Mouse (Mus musculus) midbrain, embryonic 12.5 days (tissue): ENCODE data around the gene Ube4a. TPM values are rescaled to one million over a fixed set of nuclear protein-coding genes. Genes with fewer than 3 reads are reported as not detected.

Experiments used
- ATAC-seq: fragments of 200-750 bp; cut with Nextera tagmentation; 2 replicates; pipeline ENCODE4 v1.8.0; 2017; ENCODE audit warnings: low read depth, moderate TSS enrichment, moderate library complexity; ENCODE audit not compliant: low FRiP score
- H3K27ac ChIP-seq: fragments of 300-500 bp; sonication (generic); replicated peaks from 2 replicates; pipeline ENCODE4 v1.5.1; 2016; ENCODE audit warnings: mild to moderate bottlenecking
- H3K27me3 ChIP-seq: fragments of 300-500 bp; sonication (generic); 2 replicates; pipeline ENCODE4 v1.6.1; 2016; ENCODE audit warnings: mild to moderate bottlenecking
- H3K36me3 ChIP-seq: fragments of 300-500 bp; sonication (generic); 2 replicates; pipeline ENCODE4 v1.6.1; 2016
- H3K4me1 ChIP-seq: fragments of 300-500 bp; sonication (generic); 2 replicates; pipeline ENCODE4 v1.6.1; 2016
- H3K4me2 ChIP-seq: fragments of 300-500 bp; sonication (generic); replicated peaks from 2 replicates; pipeline ENCODE4 v1.6.1; 2016; ENCODE audit warnings: mild to moderate bottlenecking, moderate library complexity
- H3K4me3 ChIP-seq: fragments of 300-500 bp; sonication (generic); 2 replicates; pipeline ENCODE4 v1.5.1; 2016; ENCODE audit warnings: mild to moderate bottlenecking
- H3K9ac ChIP-seq: fragments of 300-500 bp; sonication (generic); replicated peaks from 2 replicates; pipeline ENCODE4 v1.6.1; 2016; ENCODE audit warnings: mild to moderate bottlenecking, moderate library complexity
- H3K9me3 ChIP-seq: fragments of 300-500 bp; sonication (generic); 2 replicates; pipeline ENCODE4 v1.6.1; 2016; ENCODE audit warnings: mild to moderate bottlenecking
- WGBS: fragments of 180-500 bp; shearing (Covaris S2); methylation state at CpG from one replicate; pipeline ENCODE4 v1.1.7; 2016; 5-methylcytosine and 5-hydroxymethylcytosine counted together
- polyA plus RNA-seq: library from polyadenylated mRNA; unstranded; fragments of >200 nt; fragmentation: Nextera tagmentation; extraction: Ambion mirVana; gene quantifications from 2 replicates; pipeline ENCODE4 v1.2.1, GENCODE M21; 2016

Gene Ube4a
- polyA plus RNA-seq = 34.6 and 35.4 TPM in 2 replicates

DNA sequence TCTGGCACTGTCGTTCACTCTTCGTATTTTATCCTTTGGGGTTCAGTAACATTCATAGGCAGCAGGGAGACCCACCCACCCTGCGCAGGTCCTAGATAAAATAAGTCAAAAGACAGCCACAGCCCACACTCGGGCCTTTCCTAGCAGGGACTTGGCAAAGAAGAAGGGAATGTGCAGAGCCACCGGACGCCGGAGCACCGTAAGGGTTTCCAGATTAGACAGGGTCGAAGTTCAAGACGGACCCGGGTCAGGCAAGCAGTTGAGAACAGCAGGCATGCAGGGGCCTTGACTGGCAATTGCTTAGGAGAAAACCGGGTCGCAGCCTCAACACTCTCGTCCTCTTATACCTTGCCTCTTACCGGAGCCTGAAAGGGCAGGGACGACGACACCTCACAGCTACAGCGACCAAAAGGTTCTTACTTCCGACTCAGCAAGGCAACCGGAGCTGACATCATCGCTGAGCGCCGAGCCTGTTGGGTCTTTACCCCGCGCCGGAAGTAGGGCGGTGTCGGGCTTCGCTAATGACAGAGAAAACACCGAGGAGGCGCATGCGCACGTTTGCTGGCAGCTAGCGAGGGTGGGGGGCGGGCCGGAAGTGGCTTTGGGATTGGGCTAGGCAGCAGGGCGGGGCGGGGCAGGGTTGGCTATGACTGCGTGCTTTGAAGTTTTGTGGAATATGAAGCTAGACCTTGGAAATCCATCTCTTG lies at the start of gene Ube4a:
Gene Ube4a, minus strand, starts transcription at position 475 of the 707 bp plus-strand sequence.
- H3K9ac ChIP-seq = peak within 1 kb of the TSS; percentile 80
- peak; percentile 95 for ATAC-seq
- H3K4me3 ChIP-seq = peak within 1 kb of the TSS; percentile 69
- WGBS = 2% methylated on average over 39 of the region's 39 CpGs
- H3K27ac ChIP-seq = peak within 1 kb of the TSS; percentile 46; the same call in 1 of the 2 replicates
- H3K4me2 ChIP-seq = peak within 1 kb of the TSS; percentile 93
- no peaks in the 10 kb centered on the region for H3K9me3 ChIP-seq
- peaks cover 14% of the 10 kb centered on the region for H3K4me1 ChIP-seq
- H3K27me3 ChIP-seq = peaks cover 3% of the 10 kb centered on the region; the same call in 1 of the 2 replicates
- peaks cover 8% of the 10 kb centered on the region for H3K36me3 ChIP-seq

GRCm38 (mm10) chr9:45014879-45015278 lies 49.5 kb upstream of the Ube4a start:
- Histone ChIP-seq H3K4me1 (no peaks in the 10 kb centered on the region), H3K36me3 (no peaks in the 10 kb centered on the region), H3K27ac (no peak overlapping the region), H3K9ac (no peak overlapping the region), H3K4me2 (no peak overlapping the region), H3K4me3 (no peak overlapping the region), H3K27me3 (no peaks in the 10 kb centered on the region), H3K9me3 (no peaks in the 10 kb centered on the region)
- 36% methylated on average over 2 of the region's 2 CpGs for WGBS
- no peak for ATAC-seq

DNA sequence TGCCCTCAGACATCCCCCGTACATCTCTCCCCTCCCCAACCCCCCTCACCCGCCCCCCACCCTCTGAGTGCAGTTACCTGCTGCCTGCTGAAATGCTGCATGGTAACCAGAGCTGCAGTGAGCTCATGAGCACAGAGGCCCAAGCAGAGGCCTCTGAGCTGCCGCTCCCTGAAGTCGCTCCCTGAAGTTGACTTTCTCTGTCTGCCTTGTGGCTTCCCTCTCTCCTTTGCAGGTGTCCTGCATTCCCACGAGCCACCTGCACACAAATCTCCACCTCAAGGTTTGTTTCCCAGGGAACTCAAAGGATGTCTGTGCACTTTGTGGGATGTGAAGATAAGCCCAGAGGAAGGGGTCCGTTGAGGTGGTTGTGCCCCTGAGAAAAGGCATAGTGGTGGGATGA lies 45.9 kb upstream of the Ube4a start:
- no peak for ATAC-seq
- no peak overlapping the region for H3K4me3 ChIP-seq
- H3K27me3 ChIP-seq = no peaks in the 10 kb centered on the region

GRCm38 (mm10) chr9:45010461-45010860 lies 45.1 kb upstream of the Ube4a start:
- no peak for ATAC-seq
- 77% methylated on average over 4 of the region's 4 CpGs for WGBS
- Histone ChIP-seq H3K27me3 (no peaks in the 10 kb centered on the region), H3K36me3 (no peaks in the 10 kb centered on the region), H3K4me2 (no peak overlapping the region), H3K4me1 (no peaks in the 10 kb centered on the region), H3K4me3 (no peak overlapping the region), H3K27ac (no peak overlapping the region), H3K9me3 (no peaks in the 10 kb centered on the region), H3K9ac (no peak overlapping the region)

More for the DNA sequence above, 45.9 kb upstream of the Ube4a start:
- Histone ChIP-seq H3K9me3 (no peaks in the 10 kb centered on the region), H3K4me1 (no peaks in the 10 kb centered on the region), H3K36me3 (no peaks in the 10 kb centered on the region), H3K27ac (no peak overlapping the region), H3K4me2 (no peak overlapping the region), H3K9ac (no peak overlapping the region)
- 51% methylated on average over 6 of the region's 6 CpGs for WGBS

DNA sequence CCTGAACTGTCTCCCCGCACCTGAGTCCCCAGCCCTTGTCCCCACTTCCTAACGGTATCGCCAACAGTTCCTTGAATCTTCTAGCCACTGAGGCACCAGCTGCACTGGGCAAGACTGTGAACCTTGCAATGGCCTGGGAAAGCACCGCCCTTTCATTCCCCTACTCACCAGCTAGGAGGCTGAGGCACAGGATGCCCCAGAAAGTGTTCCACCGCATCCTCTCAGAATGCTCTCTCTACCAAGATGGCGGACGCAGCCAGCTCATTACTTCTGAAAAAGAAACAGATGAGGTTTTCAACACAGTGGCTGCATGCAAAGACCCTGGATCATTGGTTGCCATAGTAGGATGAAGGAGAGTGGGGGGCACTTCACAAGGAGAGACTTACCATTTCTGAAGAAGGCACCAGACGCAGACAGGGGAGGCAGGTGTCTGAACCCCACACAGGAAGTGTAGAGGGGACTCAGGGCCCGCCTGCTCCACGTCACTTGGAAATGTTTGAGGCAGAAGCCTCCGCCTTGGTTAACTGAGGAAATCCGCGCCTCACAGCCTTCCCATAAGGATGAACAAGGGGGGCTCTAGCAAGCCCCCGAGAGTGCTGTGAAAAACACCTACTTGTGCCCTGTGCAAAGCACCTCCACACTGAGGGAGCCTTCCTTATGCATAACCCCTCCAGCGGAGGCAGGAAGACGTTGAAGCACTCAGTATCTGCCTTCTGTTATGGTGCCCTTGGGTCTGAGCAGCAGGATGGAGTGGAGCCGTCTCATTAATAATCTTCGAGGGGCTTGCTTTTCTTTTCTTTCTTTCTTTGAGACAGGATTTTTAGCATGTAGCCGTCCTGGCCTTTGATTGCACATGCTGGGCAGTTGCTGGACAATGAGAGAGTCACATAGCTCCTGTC lies 44.0 kb upstream of the Ube4a start, which contains the start of gene Cd3e:
Gene Cd3e, minus strand, starts transcription at position 448 of the 899 bp plus-strand sequence.
- H3K9ac ChIP-seq = no peak within 1 kb of the TSS
- no peak for ATAC-seq

GRCm38 (mm10) chr9:45008342-45008741 lies 42.9 kb upstream of the Ube4a start:
- Histone ChIP-seq H3K4me1 (no peaks in the 10 kb centered on the region), H3K27me3 (no peaks in the 10 kb centered on the region), H3K27ac (no peak overlapping the region), H3K36me3 (no peaks in the 10 kb centered on the region), H3K4me2 (no peak overlapping the region), H3K4me3 (no peak overlapping the region), H3K9ac (no peak overlapping the region), H3K9me3 (no peaks in the 10 kb centered on the region)
- 63% methylated on average over 4 of the region's 4 CpGs for WGBS
- no peak for ATAC-seq

More for the DNA sequence above, 44.0 kb upstream of the Ube4a start, which contains the start of gene Cd3e:
- 82% methylated on average over 19 of the region's 19 CpGs for WGBS
- H3K4me3 ChIP-seq = no peak within 1 kb of the TSS
- H3K4me2 ChIP-seq = no peak within 1 kb of the TSS
- H3K27me3 ChIP-seq = no peaks in the 10 kb centered on the region
- H3K4me1 ChIP-seq = no peaks in the 10 kb centered on the region
- no peaks in the 10 kb centered on the region for H3K9me3 ChIP-seq
- no peaks in the 10 kb centered on the region for H3K36me3 ChIP-seq
- H3K27ac ChIP-seq = no peak within 1 kb of the TSS

- H3K36me3 ChIP-seq = no peaks in the 10 kb centered on the region
- H3K4me1 ChIP-seq = no peaks in the 10 kb centered on the region
- no peaks in the 10 kb centered on the region for H3K9me3 ChIP-seq
- no peaks in the 10 kb centered on the region for H3K27me3 ChIP-seq
- WGBS = 81% methylated on average over 12 of the region's 12 CpGs
- H3K9ac ChIP-seq = no peak overlapping the region
- ATAC-seq = no peak
- no peak overlapping the region for H3K27ac ChIP-seq
- H3K4me3 ChIP-seq = no peak overlapping the region
- no peak overlapping the region for H3K4me2 ChIP-seq
Observed at GRCm38 (mm10) chr9:45007404-45007803, 42.0 kb upstream of the Ube4a start.

DNA sequence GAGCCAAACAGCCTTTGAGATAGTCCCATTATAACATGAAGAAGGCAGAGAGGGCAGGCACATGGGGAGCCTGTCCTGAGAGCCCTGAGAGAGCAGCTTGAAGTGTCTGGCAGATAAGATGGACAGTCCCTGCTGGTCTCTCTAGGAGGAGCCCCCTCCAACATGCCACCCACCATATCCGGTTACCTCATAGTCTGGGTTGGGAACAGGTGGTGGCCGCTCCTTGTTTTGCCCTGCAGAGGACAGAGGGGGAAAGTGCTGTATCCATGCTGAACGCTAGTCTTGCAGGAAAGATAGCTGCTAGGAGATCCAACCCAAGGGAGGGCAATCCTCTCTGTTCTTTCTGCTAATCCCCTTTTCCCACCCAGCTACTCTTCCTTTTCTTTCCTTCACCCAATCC lies 34.8 kb upstream of the Ube4a start:
- 59% methylated on average over 3 of the region's 3 CpGs for WGBS
- Histone ChIP-seq H3K4me3 (no peak overlapping the region), H3K9me3 (no peaks in the 10 kb centered on the region), H3K4me1 (no peaks in the 10 kb centered on the region), H3K27ac (no peak overlapping the region), H3K9ac (no peak overlapping the region), H3K36me3 (no peaks in the 10 kb centered on the region), H3K4me2 (no peak overlapping the region), H3K27me3 (no peaks in the 10 kb centered on the region)
- no peak for ATAC-seq

GRCm38 (mm10) chr9:44999776-45000175 lies 34.4 kb upstream of the Ube4a start:
- no peak for ATAC-seq
- H3K9me3 ChIP-seq = no peaks in the 10 kb centered on the region
- no peak overlapping the region for H3K4me2 ChIP-seq
- no peak overlapping the region for H3K9ac ChIP-seq
- H3K27me3 ChIP-seq = no peaks in the 10 kb centered on the region
- 81% methylated on average over 5 of the region's 5 CpGs for WGBS
- no peak overlapping the region for H3K27ac ChIP-seq
- H3K36me3 ChIP-seq = no peaks in the 10 kb centered on the region
- H3K4me1 ChIP-seq = no peaks in the 10 kb centered on the region
- H3K4me3 ChIP-seq = no peak overlapping the region

DNA sequence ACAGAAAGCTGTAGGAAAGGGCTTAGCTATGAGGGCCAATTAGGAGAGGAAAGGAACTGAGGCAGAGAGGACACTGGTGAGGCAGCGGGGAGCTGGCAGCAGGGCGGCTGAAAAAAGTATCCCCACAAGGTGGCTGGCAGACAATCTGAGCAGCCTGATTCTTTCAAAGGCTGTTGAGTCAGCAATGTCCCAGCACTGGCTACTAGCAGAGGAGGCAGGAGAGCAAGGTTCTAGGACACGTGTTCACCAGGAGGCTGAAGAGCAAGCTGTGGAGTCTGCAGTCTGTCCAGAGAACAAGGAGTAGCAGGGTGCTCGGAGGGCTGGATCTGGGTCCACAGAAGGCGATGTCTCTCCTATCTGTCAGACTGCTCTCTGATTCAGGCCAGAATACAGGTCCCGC lies 33.8 kb upstream of the Ube4a start:
- H3K36me3 ChIP-seq = no peaks in the 10 kb centered on the region
- no peak overlapping the region for H3K4me3 ChIP-seq
- H3K4me1 ChIP-seq = no peaks in the 10 kb centered on the region
- no peak overlapping the region for H3K4me2 ChIP-seq
- no peak overlapping the region for H3K9ac ChIP-seq
- WGBS = 64% methylated on average over 6 of the region's 6 CpGs
- H3K9me3 ChIP-seq = no peaks in the 10 kb centered on the region
- ATAC-seq = no peak
- no peak overlapping the region for H3K27ac ChIP-seq
- H3K27me3 ChIP-seq = no peaks in the 10 kb centered on the region

DNA sequence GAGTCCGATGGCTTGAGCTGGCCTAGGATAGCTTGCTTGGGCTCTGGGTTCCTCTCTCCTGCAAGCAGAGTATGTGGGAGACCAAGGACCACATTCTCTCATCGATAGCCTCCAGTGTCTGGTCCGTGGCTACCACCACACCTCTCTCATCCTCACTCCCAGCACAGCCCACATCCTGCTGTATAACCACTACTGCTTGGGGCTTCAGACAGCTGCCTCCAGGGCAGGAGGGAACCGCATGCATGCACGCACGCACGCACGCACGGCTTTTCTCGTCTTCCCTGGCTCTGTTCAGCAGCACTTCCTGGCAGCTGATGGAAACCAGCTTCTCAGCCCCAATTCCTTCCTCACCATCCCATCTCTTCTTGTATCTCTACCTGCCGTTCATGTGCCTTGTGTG lies 32.7 kb upstream of the Ube4a start:
- H3K4me3 ChIP-seq = no peak overlapping the region
- no peak overlapping the region for H3K4me2 ChIP-seq
- H3K4me1 ChIP-seq = no peaks in the 10 kb centered on the region
- no peak overlapping the region for H3K27ac ChIP-seq
- WGBS = 82% methylated on average over 11 of the region's 11 CpGs
- ATAC-seq = no peak
- no peaks in the 10 kb centered on the region for H3K36me3 ChIP-seq
- H3K27me3 ChIP-seq = no peaks in the 10 kb centered on the region
- H3K9me3 ChIP-seq = no peaks in the 10 kb centered on the region
- H3K9ac ChIP-seq = no peak overlapping the region

DNA sequence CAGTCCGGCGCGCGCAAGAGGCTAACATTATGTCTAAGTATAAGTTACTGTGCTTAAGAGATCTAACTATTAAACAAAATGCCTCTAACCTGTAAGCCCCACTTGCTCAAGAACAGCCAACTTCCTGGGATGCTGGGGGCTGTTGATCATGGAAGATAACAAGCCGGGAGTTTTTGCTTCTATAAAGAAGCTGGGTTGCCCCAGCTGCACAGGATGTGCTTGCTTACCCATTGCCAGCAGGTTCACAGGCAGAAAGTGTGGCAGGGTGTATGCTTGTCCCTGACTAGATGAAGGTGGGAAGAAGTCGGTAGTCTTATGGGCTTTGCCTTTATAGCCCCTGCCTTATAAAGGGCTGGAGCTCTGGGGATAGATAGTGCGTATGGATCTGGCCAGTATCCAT lies 31.2 kb upstream of the Ube4a start:
- Histone ChIP-seq H3K4me1 (no peaks in the 10 kb centered on the region), H3K36me3 (no peaks in the 10 kb centered on the region), H3K4me3 (no peak overlapping the region), H3K4me2 (no peak overlapping the region), H3K27ac (no peak overlapping the region), H3K9me3 (no peaks in the 10 kb centered on the region), H3K27me3 (no peaks in the 10 kb centered on the region), H3K9ac (no peak overlapping the region)
- 96% methylated on average over 7 of the region's 7 CpGs for WGBS
- no peak for ATAC-seq
